Mouse (Mus musculus) embryonic facial prominence, embryonic 14.5 days (tissue): ENCODE results near the gene P2ry10b. TPM values are rescaled to one million over a fixed set of nuclear protein-coding genes. Genes with fewer than 3 reads are reported as not detected.

Experiments used
- ATAC-seq: fragments of 200-750 bp; cut with Nextera tagmentation; 2 replicates; pipeline ENCODE4 v1.8.0; 2017; ENCODE audit warnings: low read depth, moderate number of reproducible peaks, moderate TSS enrichment
- DNase-seq: peaks from one replicate; pipeline ENCODE4 v3.0.0-alpha.2; 2015; ENCODE audit warnings: low spot score
- H3K27ac ChIP-seq: fragments of 300-500 bp; sonication (generic); replicated peaks from 2 replicates; pipeline ENCODE4 v1.5.1; 2014; ENCODE audit warnings: low read depth, mild to moderate bottlenecking, low read length, moderate library complexity
- H3K27me3 ChIP-seq: fragments of 300-500 bp; sonication (generic); replicated peaks from 2 replicates; pipeline ENCODE4 v1.6.1; 2014; ENCODE audit warnings: low read length; ENCODE audit not compliant: control insufficient read depth, insufficient read depth
- H3K36me3 ChIP-seq: fragments of 300-500 bp; sonication (generic); 2 replicates; pipeline ENCODE4 v1.6.1; 2014; ENCODE audit warnings: low read length, mixed read lengths; ENCODE audit not compliant: control insufficient read depth, insufficient read depth
- H3K4me1 ChIP-seq: fragments of 300-500 bp; sonication (generic); 2 replicates; pipeline ENCODE4 v1.6.1; 2014; ENCODE audit warnings: antibody characterized with exemption, low read length; ENCODE audit not compliant: control insufficient read depth, insufficient read depth
- H3K4me2 ChIP-seq: fragments of 300-500 bp; sonication (generic); 2 replicates; pipeline ENCODE4 v1.6.1; 2014; ENCODE audit warnings: low read depth, mild to moderate bottlenecking, low read length, moderate library complexity, mixed read lengths
- H3K4me3 ChIP-seq: fragments of 300-500 bp; sonication (generic); 2 replicates; pipeline ENCODE4 v1.5.1; 2014; ENCODE audit warnings: low read depth, mild to moderate bottlenecking, low read length
- H3K9ac ChIP-seq: fragments of 300-500 bp; sonication (generic); 2 replicates; pipeline ENCODE4 v1.6.1; 2014; ENCODE audit warnings: low read depth, mild to moderate bottlenecking, low read length, moderate library complexity, mixed read lengths
- H3K9me3 ChIP-seq: fragments of 300-500 bp; sonication (generic); 2 replicates; pipeline ENCODE4 v1.6.1; 2016; ENCODE audit warnings: low read length; ENCODE audit not compliant: control insufficient read depth
- WGBS: fragments of 180-500 bp; shearing (Covaris S2); extraction: QIAGEN DNeasy Blood & Tissue Kit; methylation state at CpG from one replicate; pipeline ENCODE4 v1.1.7; 2014; 5-methylcytosine and 5-hydroxymethylcytosine counted together
- polyA plus RNA-seq: library from polyadenylated mRNA; unstranded; fragments of >200 nt; fragmentation: Nextera tagmentation; extraction: Ambion mirVana; gene quantifications from 2 replicates; pipeline ENCODE4 v1.2.1, GENCODE M21; 2014

The P2ry10b gene
- polyA plus RNA-seq, 1 experiment from 2014 or later = 4.7 TPM

DNA sequence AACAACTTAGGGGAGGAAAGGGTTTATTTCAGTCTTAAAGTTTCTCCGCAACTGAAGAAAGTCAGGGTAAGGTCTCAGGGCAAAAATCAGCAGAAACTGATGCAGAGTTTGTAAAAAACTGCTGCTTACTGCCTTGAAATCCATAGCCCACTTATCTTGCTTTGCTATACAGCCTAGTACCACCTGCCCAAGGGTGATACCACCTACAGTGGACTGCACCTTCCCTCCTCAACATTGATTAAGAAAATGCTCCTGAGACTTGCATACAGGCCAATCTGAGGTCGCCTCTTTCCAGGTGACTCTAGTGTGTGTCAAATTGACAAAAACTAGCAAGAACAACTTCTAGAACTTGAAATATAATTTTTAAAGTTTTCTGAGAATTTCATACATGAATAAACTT, 7.3 kb downstream of the P2ry10b start:
- no peaks in the 10 kb centered on the region for H3K4me1 ChIP-seq
- H3K27ac ChIP-seq = no peak overlapping the region
- H3K4me3 ChIP-seq = no peak overlapping the region
- H3K9ac ChIP-seq = no peak overlapping the region
- no peaks in the 10 kb centered on the region for H3K9me3 ChIP-seq
- whole genome bisulfite sequencing = 66% methylated on average over 2 of the region's 2 CpGs
- H3K27me3 ChIP-seq = no peaks in the 10 kb centered on the region
- H3K4me2 ChIP-seq = no peak overlapping the region
- no peak for DNase-seq
- H3K36me3 ChIP-seq = no peaks in the 10 kb centered on the region
- ATAC-seq = no peak

DNA sequence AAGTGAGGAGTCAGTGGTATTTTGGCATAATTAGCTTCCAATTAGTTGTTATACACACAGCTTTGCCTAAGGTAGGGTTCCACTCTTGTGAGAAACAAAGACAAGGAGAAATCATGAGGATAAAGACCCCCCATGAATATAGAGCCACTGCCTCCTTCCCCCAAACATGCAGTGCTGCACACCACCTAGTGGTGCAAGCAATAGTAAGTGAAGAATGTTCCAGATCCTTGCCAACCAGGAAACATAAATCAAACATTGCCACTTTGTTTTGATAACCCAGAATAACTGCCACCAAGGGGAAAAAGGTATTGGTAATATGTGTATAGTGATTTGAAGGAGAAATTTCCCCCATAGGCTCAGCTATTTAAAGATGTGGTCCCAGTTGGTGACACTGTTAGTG, 11.8 kb downstream of the P2ry10b start:
- H3K27ac ChIP-seq = no peak overlapping the region
- H3K9ac ChIP-seq = no peak overlapping the region
- DNase-seq (no peak), ATAC-seq (no peak)
- no peaks in the 10 kb centered on the region for H3K9me3 ChIP-seq
- H3K27me3 ChIP-seq = no peaks in the 10 kb centered on the region
- no peak overlapping the region for H3K4me3 ChIP-seq
- H3K36me3 ChIP-seq = no peaks in the 10 kb centered on the region
- no peak overlapping the region for H3K4me2 ChIP-seq
- no peaks in the 10 kb centered on the region for H3K4me1 ChIP-seq

- Histone ChIP-seq H3K4me2 (no peak overlapping the region), H3K27me3 (no peaks in the 10 kb centered on the region), H3K4me3 (no peak overlapping the region), H3K9ac (no peak overlapping the region), H3K27ac (no peak overlapping the region), H3K9me3 (no peaks in the 10 kb centered on the region), H3K4me1 (no peaks in the 10 kb centered on the region), H3K36me3 (no peaks in the 10 kb centered on the region)
- ATAC-seq = no peak
- no peak for DNase-seq
- 5% methylated on average over 1 of the region's 1 CpGs for WGBS
Measured at GRCm38 (mm10) chrX:107168281-107168680, 19.6 kb downstream of the P2ry10b start.

DNA sequence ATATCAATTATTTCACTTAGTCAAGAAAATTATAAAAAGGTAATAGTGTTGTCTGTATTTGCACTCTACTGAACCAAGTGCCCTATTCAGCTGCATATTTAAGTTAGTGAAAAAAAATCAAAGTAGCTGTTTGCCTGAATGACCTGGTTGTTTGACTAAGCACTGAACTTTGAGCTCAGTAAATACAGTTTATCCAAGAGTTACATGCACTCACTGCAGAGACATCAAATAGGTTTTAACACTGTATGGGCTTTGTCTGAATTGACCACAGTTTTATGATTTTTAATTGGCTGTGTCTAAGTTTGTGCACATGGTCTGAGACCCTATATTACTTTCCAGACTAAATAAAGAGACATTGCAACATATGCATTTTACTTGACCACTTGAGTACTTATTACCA, 20.4 kb downstream of the P2ry10b start:
- no peak overlapping the region for H3K4me3 ChIP-seq
- DNase-seq = no peak

GRCm38 (mm10) chrX:107178742-107179141, 30.0 kb downstream of the P2ry10b start:
- Histone ChIP-seq H3K27me3 (no peaks in the 10 kb centered on the region), H3K4me3 (no peak overlapping the region), H3K9ac (no peak overlapping the region), H3K9me3 (no peaks in the 10 kb centered on the region), H3K4me2 (no peak overlapping the region), H3K27ac (no peak overlapping the region), H3K36me3 (no peaks in the 10 kb centered on the region), H3K4me1 (no peaks in the 10 kb centered on the region)
- DNase-seq (no peak), ATAC-seq (no peak)
- 48% methylated on average over 1 of the region's 1 CpGs for WGBS

More for the DNA sequence above, 20.4 kb downstream of the P2ry10b start:
- H3K4me2 ChIP-seq = no peak overlapping the region
- no peaks in the 10 kb centered on the region for H3K4me1 ChIP-seq
- no peak for ATAC-seq
- no peak overlapping the region for H3K27ac ChIP-seq
- no peaks in the 10 kb centered on the region for H3K27me3 ChIP-seq
- H3K36me3 ChIP-seq = no peaks in the 10 kb centered on the region
- H3K9me3 ChIP-seq = no peaks in the 10 kb centered on the region
- no peak overlapping the region for H3K9ac ChIP-seq

- Histone ChIP-seq H3K9me3 (no peaks in the 10 kb centered on the region), H3K36me3 (no peaks in the 10 kb centered on the region), H3K27ac (no peak overlapping the region), H3K9ac (no peak overlapping the region), H3K4me3 (no peak overlapping the region), H3K4me2 (no peak overlapping the region), H3K27me3 (no peaks in the 10 kb centered on the region), H3K4me1 (no peaks in the 10 kb centered on the region)
- WGBS = 78% methylated on average over 2 of the region's 2 CpGs
- DNase-seq (no peak), ATAC-seq (no peak)
Measured at GRCm38 (mm10) chrX:107217577-107218090, 68.9 kb downstream of the P2ry10b start.

Other genes with a start within 250 kb of the P2ry10b start
- gene Lpar4, start 228.3 kb upstream of the P2ry10b start, polyA plus RNA-seq = 43.0 and 50.5 TPM in 2 replicates
- gene P2ry10, start 60.4 kb upstream of the P2ry10b start, polyA plus RNA-seq = 0.43 and 0.47 TPM in 2 replicates
- gene Gpr174, start 107.0 kb downstream of the P2ry10b start, polyA plus RNA-seq = 0.08 and 0.54 TPM in 2 replicates